Mouse (Mus musculus): Measurements from ENCODE around the gene Tmem104. TPM values are rescaled to one million over a fixed set of nuclear protein-coding genes. Genes with fewer than 3 reads are reported as not detected.

The Tmem104 gene
- total RNA-seq, 2 experiments from 2014 or later, result 19.9 to 23.2 TPM

GRCm38 (mm10) chr11:115231168-115231915, 44.1 kb downstream of the Tmem104 start:
- no peak for DNase-seq

- DNase-seq, result no peak
Observed at GRCm38 (mm10) chr11:115231924-115232323, 44.6 kb downstream of the Tmem104 start.

GRCm38 (mm10) chr11:115232889-115233288, 45.6 kb downstream of the Tmem104 start:
- no peak for DNase-seq

- no peak for DNase-seq
Observed at GRCm38 (mm10) chr11:115233526-115234290, 46.4 kb downstream of the Tmem104 start.

GRCm38 (mm10) chr11:115234320-115235044, 47.2 kb downstream of the Tmem104 start:
- DNase-seq, result peak; percentile 72 to 80

GRCm38 (mm10) chr11:115236570-115236969, 49.3 kb downstream of the Tmem104 start:
- DNase-seq, result peak in 1 of 2 experiments; percentile 28

- DNase-seq, result peak; percentile 44 to 61
Observed at GRCm38 (mm10) chr11:115241402-115241801, 54.1 kb downstream of the Tmem104 start.

- no peak for DNase-seq
Observed at GRCm38 (mm10) chr11:115242746-115243145, 55.5 kb downstream of the Tmem104 start.

- no peak for DNase-seq
Observed at GRCm38 (mm10) chr11:115243783-115244182, 56.5 kb downstream of the Tmem104 start.

- DNase-seq, result no peak
Observed at GRCm38 (mm10) chr11:115244840-115245239, 57.6 kb downstream of the Tmem104 start.

GRCm38 (mm10) chr11:115246386-115246785, 59.1 kb downstream of the Tmem104 start:
- DNase-seq, result no peak

GRCm38 (mm10) chr11:115247240-115247639, 60.0 kb downstream of the Tmem104 start:
- no peak for DNase-seq

GRCm38 (mm10) chr11:115247945-115248344, 60.7 kb downstream of the Tmem104 start:
- no peak for DNase-seq

GRCm38 (mm10) chr11:115249721-115250404, 62.6 kb downstream of the Tmem104 start:
- DNase-seq, result peak in 1 of 2 experiments; percentile 44

- no peak for DNase-seq
Observed at GRCm38 (mm10) chr11:115250405-115251090, 63.3 kb downstream of the Tmem104 start.

- DNase-seq, result no peak
Observed at GRCm38 (mm10) chr11:115251258-115251657, 64.0 kb downstream of the Tmem104 start.

GRCm38 (mm10) chr11:115257775-115258510, 70.7 kb downstream of the Tmem104 start:
- DNase-seq, result no peak

- DNase-seq, result no peak
Observed at GRCm38 (mm10) chr11:115259134-115259533, 71.8 kb downstream of the Tmem104 start.

GRCm38 (mm10) chr11:115262954-115263353, 75.7 kb downstream of the Tmem104 start:
- DNase-seq, result no peak

GRCm38 (mm10) chr11:115264136-115264861, 77.0 kb downstream of the Tmem104 start:
- DNase-seq, result no peak

Data from adrenal gland, postnatal 36 days (tissue).